Mouse (Mus musculus) urinary bladder, postnatal 0 days (tissue): ENCODE results near the gene Mgat4a. TPM values are rescaled to one million over a fixed set of nuclear protein-coding genes. Genes with fewer than 3 reads are reported as not detected.

Experiments
- polyA plus RNA-seq: library from polyadenylated mRNA; unstranded; fragments of >200 nt; fragmentation: Nextera tagmentation; extraction: Ambion mirVana; gene quantifications from 2 replicates; pipeline ENCODE4 v1.2.1, GENCODE M21; 2015

Mgat4a gene
- 11.4 and 13.2 TPM in 2 replicates for polyA plus RNA-seq

DNA sequence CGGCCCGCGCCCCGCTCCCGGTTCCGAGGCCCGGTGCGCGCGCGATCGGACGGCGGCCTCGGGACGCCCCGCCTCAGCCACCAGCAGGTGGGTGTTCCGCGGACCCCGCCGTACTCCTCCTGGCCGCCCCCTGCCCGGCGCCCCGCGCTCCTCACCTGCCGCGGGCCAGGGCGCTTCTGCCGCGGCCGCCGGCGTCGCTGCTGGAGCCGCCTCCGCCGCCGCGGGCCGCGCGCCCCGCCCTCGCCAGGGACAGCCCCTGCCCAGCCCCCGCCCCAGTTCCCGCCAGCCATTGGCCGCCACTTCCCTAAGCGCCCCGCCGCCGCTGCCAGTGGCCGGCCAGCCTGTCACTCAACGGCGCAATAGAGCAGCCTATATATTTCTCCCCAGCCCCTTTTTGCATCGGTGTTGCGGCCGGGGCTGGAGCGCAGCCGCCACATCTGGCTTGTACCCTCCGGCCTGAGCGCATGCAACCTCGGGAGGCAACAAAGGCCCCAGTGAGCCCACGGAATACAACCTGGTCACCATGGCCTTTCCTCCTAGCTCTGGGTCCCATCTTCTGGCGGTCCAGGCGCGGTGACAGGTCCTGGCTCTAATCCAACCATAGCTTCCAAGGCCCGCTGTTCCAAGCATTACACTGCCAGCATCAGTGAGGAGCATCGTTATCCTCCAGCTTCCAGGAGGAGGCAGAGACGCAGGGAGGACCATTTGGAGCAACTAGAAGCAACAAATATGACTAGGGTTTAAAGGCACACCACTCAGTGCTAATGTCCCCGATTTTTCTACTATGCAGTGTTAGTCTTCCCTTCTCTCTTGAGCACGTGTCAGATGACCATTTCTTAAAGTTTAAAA, at the start of gene Mgat4a:
Gene Mgat4a (minus strand): TSS at position 207 of the 849 bp plus-strand sequence.

DNA sequence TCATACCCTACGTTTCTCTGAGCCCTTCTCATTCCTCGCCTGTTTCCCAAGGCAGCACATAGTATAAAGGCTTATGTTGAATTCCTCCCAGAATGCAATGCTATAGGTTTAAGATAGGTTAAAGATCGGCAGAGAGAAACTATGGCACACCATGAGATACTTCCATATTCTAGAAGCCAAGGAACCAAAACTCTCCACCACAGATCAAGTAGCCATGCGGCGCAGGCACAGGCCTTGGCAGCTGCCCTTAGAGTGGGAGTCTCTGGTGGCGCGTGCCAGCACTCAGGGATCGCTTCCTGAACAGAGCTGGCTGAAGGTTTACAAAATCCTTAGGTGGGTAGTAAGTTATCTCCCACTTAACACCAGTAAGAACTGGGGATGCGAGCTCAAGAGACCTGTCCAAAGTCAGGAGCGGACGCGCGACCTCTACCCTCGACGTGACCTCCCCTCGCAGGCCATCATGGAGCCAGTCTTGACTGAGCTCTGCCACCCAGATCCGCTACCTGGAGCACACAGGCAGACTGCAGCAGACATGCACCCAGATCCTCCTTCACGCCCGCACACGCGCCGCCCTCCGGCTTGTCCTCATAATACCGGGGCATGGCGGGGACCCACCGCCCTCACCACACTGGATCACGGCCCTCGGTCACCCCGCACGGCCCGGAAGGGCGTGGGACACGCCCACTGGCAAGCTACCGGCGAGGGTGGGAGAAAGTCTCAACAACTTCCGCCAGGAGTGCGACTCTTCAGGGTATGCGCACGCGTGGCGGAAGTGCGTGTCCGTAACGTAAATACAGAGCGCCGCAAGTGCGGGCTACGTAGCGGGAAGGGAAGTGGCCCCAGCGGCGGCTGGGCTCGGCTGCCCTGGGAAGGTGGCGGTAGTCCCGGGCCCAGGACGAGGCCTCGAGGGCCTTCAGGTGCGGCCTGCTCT, 111.2 kb downstream of the Mgat4a start, which contains the start of the genes Coa5 and Unc50:
Gene Coa5 (minus strand): TSS at position 738 of the 931 bp plus-strand sequence.
Gene Unc50 (plus strand): TSS at position 774 of the 931 bp plus-strand sequence.

Other genes with a start within 250 kb of the Mgat4a start
- 19.4 and 22.8 TPM in 2 replicates for gene Inpp4a, start 241.2 kb downstream of the Mgat4a start, polyA plus RNA-seq
- gene Coa5, start 110.9 kb downstream of the Mgat4a start, polyA plus RNA-seq: 31.4 and 31.5 TPM in 2 replicates
- 121 and 123 TPM in 2 replicates for gene Unc50, start 110.9 kb downstream of the Mgat4a start, polyA plus RNA-seq
- gene 2010300C02Rik, start 179.1 kb upstream of the Mgat4a start, polyA plus RNA-seq: 6.0 and 8.5 TPM in 2 replicates